Mouse (Mus musculus): ENCODE measurements around the gene Rara. TPM values are rescaled to one million over a fixed set of nuclear protein-coding genes. Genes with fewer than 3 reads are reported as not detected.

Rara gene
- total and polyA plus RNA-seq, 3 experiments, result 12.1 to 13.7 TPM; not detected in 1

DNA sequence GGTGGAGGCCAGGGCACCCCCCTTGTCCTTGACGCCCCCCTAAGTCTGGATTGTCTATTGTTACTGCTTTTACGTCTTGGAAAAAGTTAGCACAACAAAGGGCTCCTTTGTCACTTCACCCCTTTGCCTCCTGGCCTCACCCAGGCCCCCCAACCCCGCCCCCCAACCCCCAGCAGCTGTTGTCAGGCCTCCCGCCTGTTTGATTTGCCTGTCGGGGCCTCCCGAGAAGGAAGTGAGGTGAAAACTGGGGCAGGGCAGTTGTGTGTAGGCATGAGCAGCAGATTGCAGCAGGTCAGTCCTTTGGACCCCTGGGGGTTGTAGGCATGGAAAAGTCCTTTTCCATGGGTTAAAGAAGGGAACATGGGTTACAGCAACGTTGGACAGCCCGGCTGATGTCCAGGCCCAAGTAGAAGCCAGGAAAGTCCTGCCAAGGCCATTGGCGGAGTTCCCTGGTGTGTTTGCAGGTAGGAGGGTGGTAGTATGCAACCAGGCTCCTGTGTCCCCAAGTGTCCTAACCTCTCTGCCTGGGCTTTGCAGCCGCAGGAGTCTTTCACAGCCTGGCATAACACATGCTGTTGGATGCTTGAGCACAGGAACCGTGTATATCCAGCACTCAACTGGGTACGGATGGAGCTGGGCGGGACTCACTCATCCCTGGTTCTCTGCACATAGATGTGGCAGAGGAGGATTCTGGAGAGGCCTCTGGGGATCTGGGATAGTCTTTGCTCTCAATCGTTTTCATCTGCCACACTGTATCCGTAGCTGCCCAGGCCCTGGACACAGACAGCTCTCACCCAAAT lies 37.2 kb downstream of the Rara start:
- peaks cover 0 to 11% of the 10 kb centered on the region in 2 experiments; a peak in 2 of 4 replicates for H3K36me3 ChIP-seq (ENCODE audit: control insufficient read depth in 1 of 2, insufficient read depth in 2 of 2, low read length in 2 of 2)
- no peak for DNase-seq (ENCODE audit: low read depth, low spot score)
- no peak overlapping the region for H3K4me3 ChIP-seq (ENCODE audit: control insufficient read depth in 1 of 2, insufficient read depth in 1 of 2, low read depth in 2 of 2, low read length in 2 of 2)
- H3K27me3 ChIP-seq (ENCODE audit: control insufficient read depth in 1 of 2, insufficient read depth in 2 of 2, low read length in 2 of 2), result no peaks in the 10 kb centered on the region
- H3K79me2 ChIP-seq (ENCODE audit: control insufficient read depth, insufficient read depth, low read length, poor library complexity), result no peaks in the 10 kb centered on the region; the same call in none of the 2 replicates
- no peaks in the 10 kb centered on the region for H3K9me3 ChIP-seq (replicated peaks; ENCODE audit: insufficient read depth, low read length)
- peaks cover 0 to 23% of the 10 kb centered on the region in 2 experiments for H3K4me1 ChIP-seq (ENCODE audit: control insufficient read depth in 1 of 2, insufficient read depth in 2 of 2, low read length in 2 of 2)
- no peak overlapping the region for H3K9ac ChIP-seq (ENCODE audit: control insufficient read depth, low read depth, low read length, poor library complexity, severe bottlenecking)
- TF ChIP-seq KAT2A (conservative IDR thresholded peaks at IDR 0.05; ENCODE audit: low read depth, low read length) (no peak), TAL1 (IDR thresholded peaks at IDR 0.05; ENCODE audit: low read length) (no peak), ZC3H11A (IDR thresholded peaks at IDR 0.05; ENCODE audit: low read depth, low read length) (no peak), MAFK (IDR thresholded peaks at IDR 0.05; ENCODE audit: borderline replicate concordance, low read depth, low read length) (no peak), SMC3 (IDR thresholded peaks at IDR 0.05; ENCODE audit: low read depth, low read length) (no peak), CHD2 (IDR thresholded peaks at IDR 0.05; ENCODE audit: low read length) (no peak), SIN3A (IDR thresholded peaks at IDR 0.05; ENCODE audit: low read length) (no peak), POLR2A (IDR thresholded peaks at IDR 0.05; ENCODE audit: control insufficient read depth in 1 of 2, insufficient read depth in 1 of 2, low read depth in 1 of 2, low read length in 2 of 2, poor library complexity in 1 of 2) (no peak), TBP (IDR thresholded peaks at IDR 0.05; ENCODE audit: low read depth, low read length) (no peak), HCFC1 (IDR thresholded peaks at IDR 0.05; ENCODE audit: low read depth, low read length) (no peak), NELFE (IDR thresholded peaks at IDR 0.05; ENCODE audit: low read depth, low read length) (no peak), ZNF384 (IDR thresholded peaks at IDR 0.05; ENCODE audit: low read depth, low read length) (no peak), E2F4 (IDR thresholded peaks at IDR 0.05; ENCODE audit: borderline replicate concordance, low read depth, low read length) (no peak), MYB (IDR thresholded peaks at IDR 0.05; ENCODE audit: low read depth, low read length) (no peak)
- H3K27ac ChIP-seq (ENCODE audit: control insufficient read depth, low read depth, low read length), result no peak overlapping the region

DNA sequence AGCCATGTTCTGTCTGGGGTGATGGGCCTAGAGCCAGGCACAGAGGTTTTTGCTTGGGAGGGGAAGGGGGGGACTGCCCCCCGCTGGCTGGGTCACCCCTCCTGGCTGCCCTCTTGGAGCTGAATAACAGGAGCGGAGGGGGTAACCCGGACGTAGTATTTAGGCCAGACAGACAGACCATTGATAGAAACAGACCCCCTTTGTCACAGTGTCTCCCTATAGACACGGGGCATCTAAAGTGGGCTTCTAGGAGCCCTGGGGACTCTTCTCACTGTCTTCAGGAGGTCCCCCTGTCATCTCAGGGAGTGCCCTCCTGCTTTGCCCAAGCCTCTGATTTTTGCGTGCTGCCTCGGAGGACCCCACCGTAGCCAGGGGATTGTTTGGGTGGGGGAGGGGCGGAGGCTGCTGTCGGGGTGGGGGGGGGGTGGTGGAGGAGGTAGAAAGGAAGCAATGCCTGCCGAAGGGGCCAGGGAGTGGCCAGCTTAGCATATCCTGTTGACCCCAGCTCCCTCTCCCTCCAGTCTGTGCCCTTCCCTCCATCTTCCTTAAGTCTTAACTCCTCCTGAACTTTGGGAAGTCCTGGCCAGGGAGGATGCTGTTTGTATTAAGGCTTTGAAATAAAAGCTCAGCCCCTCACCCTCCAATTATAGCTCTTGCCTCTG lies 37.9 kb downstream of the Rara start:
- Histone ChIP-seq H3K27ac (ENCODE audit: control insufficient read depth, low read depth, low read length) (no peak overlapping the region), H3K36me3 (ENCODE audit: control insufficient read depth in 1 of 2, insufficient read depth in 2 of 2, low read length in 2 of 2) (peaks cover 0 to 11% of the 10 kb centered on the region in 2 experiments; a peak in 2 of 4 replicates), H3K9me3 (replicated peaks; ENCODE audit: insufficient read depth, low read length) (no peaks in the 10 kb centered on the region), H3K4me3 (ENCODE audit: control insufficient read depth in 1 of 2, insufficient read depth in 1 of 2, low read depth in 2 of 2, low read length in 2 of 2) (no peak overlapping the region), H3K9ac (ENCODE audit: control insufficient read depth, low read depth, low read length, poor library complexity, severe bottlenecking) (no peak overlapping the region), H3K27me3 (ENCODE audit: control insufficient read depth in 1 of 2, insufficient read depth in 2 of 2, low read length in 2 of 2) (no peaks in the 10 kb centered on the region), H3K79me2 (ENCODE audit: control insufficient read depth, insufficient read depth, low read length, poor library complexity) (no peaks in the 10 kb centered on the region; the same call in 1 of the 2 replicates), H3K4me1 (ENCODE audit: control insufficient read depth in 1 of 2, insufficient read depth in 2 of 2, low read length in 2 of 2) (peaks cover 0 to 23% of the 10 kb centered on the region in 2 experiments)
- no peak for TF ChIP-seq ZNF384 (IDR thresholded peaks at IDR 0.05; ENCODE audit: low read depth, low read length)
- TF ChIP-seq SMC3 (IDR thresholded peaks at IDR 0.05; ENCODE audit: low read depth, low read length), result no peak
- TF ChIP-seq MEF2A (IDR thresholded peaks at IDR 0.05; ENCODE audit: extremely low read depth, insufficient replicate concordance, low read depth, low read length, poor library complexity, severe bottlenecking), result no peak
- no peak for TF ChIP-seq JUND (IDR thresholded peaks at IDR 0.05; ENCODE audit: low read depth, low read length)
- TF ChIP-seq KAT2A (conservative IDR thresholded peaks at IDR 0.05; ENCODE audit: low read depth, low read length), result no peak
- no peak for TF ChIP-seq MYB (IDR thresholded peaks at IDR 0.05; ENCODE audit: low read depth, low read length)
- TF ChIP-seq ETS1 (IDR thresholded peaks at IDR 0.05; ENCODE audit: low read depth, low read length), result no peak
- DNase-seq (ENCODE audit: low read depth, low spot score), result no peak
